Mouse (Mus musculus) myocyte (in vitro differentiated cells): ENCODE results near the gene Naxe. TPM values are rescaled to one million over a fixed set of nuclear protein-coding genes. Genes with fewer than 3 reads are reported as not detected.
A peak's percentile ranks its signal among the peaks of the same experiment; 100 is the strongest.

Experiments used
- H3K27me3 ChIP-seq: one replicate; pipeline ENCODE4 v1.6.1; 2011; ENCODE audit not compliant: control insufficient read depth, insufficient read depth, insufficient read length
- H3K36me3 ChIP-seq: one replicate; pipeline ENCODE4 v1.6.1; 2011; ENCODE audit not compliant: control insufficient read depth, insufficient read depth
- H3K4me2 ChIP-seq: one replicate; pipeline ENCODE4 v1.6.1; 2011; ENCODE audit warnings: low read depth, control low read depth
- H3K4me3 ChIP-seq: one replicate; pipeline ENCODE4 v1.5.1; 2011; ENCODE audit warnings: mild to moderate bottlenecking, control low read depth, moderate library complexity
- H3K79me2 ChIP-seq: one replicate; pipeline ENCODE4 v1.6.1; 2011; ENCODE audit not compliant: control insufficient read depth, insufficient read depth
- H3ac ChIP-seq: one replicate; pipeline ENCODE4 v1.6.1; 2011; ENCODE audit not compliant: control insufficient read depth, insufficient read length
- CEBPB ChIP-seq: IDR thresholded peaks from 2 replicates; pipeline ENCODE4 v1.6.1; 2011; ENCODE audit warnings: mild to moderate bottlenecking, moderate library complexity; ENCODE audit not compliant: poor library complexity, insufficient read depth, severe bottlenecking
- E2F4 ChIP-seq: IDR thresholded peaks from one replicate; pipeline ENCODE4 v1.6.1; 2011; ENCODE audit warnings: mild to moderate bottlenecking, control low read depth, moderate library complexity; ENCODE audit not compliant: insufficient read depth
- MAX ChIP-seq: IDR thresholded peaks from one replicate; pipeline ENCODE4 v1.6.1; 2011; ENCODE audit warnings: low read depth, mild to moderate bottlenecking, control low read depth
- MYOD1 ChIP-seq, 3 experiments: IDR thresholded peaks; one replicate each; pipeline ENCODE4 v1.6.1; 2011; ENCODE audit warnings: control low read depth in 2 of 3, low read depth in 2 of 3, mild to moderate bottlenecking in 2 of 3, moderate library complexity in 1 of 3; ENCODE audit not compliant: insufficient read length in 2 of 3, control insufficient read depth in 1 of 3
- MYOG ChIP-seq, 3 experiments: IDR thresholded peaks; one replicate each; pipeline ENCODE4 v1.6.1; 2011; ENCODE audit warnings: control low read depth in 2 of 3, low read depth in 2 of 3, mild to moderate bottlenecking in 2 of 3; ENCODE audit not compliant: insufficient read length in 2 of 3, control insufficient read depth in 1 of 3, insufficient read depth in 1 of 3
- POLR2A ChIP-seq: IDR thresholded peaks from one replicate; pipeline ENCODE4 v1.6.1; 2011; ENCODE audit warnings: low read depth, mild to moderate bottlenecking, control low read depth, moderate library complexity; ENCODE audit not compliant: insufficient read length
- POLR2AphosphoS2 ChIP-seq: IDR thresholded peaks from one replicate; pipeline ENCODE4 v1.6.1; 2011; ENCODE audit warnings: low read depth, control low read depth; ENCODE audit not compliant: insufficient read length
- REST ChIP-seq: IDR thresholded peaks from one replicate; pipeline ENCODE4 v1.6.1; 2011; ENCODE audit warnings: mild to moderate bottlenecking, control low read depth, moderate library complexity; ENCODE audit not compliant: insufficient read depth, insufficient read length
- SRF ChIP-seq: IDR thresholded peaks from one replicate; pipeline ENCODE4 v1.6.1; 2011; ENCODE audit warnings: low read depth; ENCODE audit not compliant: control insufficient read depth, insufficient read length
- TCF12 ChIP-seq: IDR thresholded peaks from one replicate; pipeline ENCODE4 v1.6.1; 2011; ENCODE audit warnings: mild to moderate bottlenecking, control low read depth; ENCODE audit not compliant: poor library complexity, insufficient read depth, severe bottlenecking
- TCF3 ChIP-seq: IDR thresholded peaks from one replicate; pipeline ENCODE4 v1.6.1; 2011; ENCODE audit warnings: low read depth, control low read depth; ENCODE audit not compliant: insufficient read length
- USF1 ChIP-seq: IDR thresholded peaks from one replicate; pipeline ENCODE4 v1.6.1; 2011; ENCODE audit warnings: low read depth, mild to moderate bottlenecking, control low read depth, moderate library complexity
- polyA plus RNA-seq: library from polyadenylated mRNA; unstranded; fragments of >200 nt; fragmentation: generic; extraction: Trizol; gene quantifications from one replicate; pipeline ENCODE4 v1.2.1, GENCODE M21; 2012; ENCODE audit warnings: missing spikeins

Gene Naxe
- polyA plus RNA-seq, 1 experiment: 141 TPM

DNA sequence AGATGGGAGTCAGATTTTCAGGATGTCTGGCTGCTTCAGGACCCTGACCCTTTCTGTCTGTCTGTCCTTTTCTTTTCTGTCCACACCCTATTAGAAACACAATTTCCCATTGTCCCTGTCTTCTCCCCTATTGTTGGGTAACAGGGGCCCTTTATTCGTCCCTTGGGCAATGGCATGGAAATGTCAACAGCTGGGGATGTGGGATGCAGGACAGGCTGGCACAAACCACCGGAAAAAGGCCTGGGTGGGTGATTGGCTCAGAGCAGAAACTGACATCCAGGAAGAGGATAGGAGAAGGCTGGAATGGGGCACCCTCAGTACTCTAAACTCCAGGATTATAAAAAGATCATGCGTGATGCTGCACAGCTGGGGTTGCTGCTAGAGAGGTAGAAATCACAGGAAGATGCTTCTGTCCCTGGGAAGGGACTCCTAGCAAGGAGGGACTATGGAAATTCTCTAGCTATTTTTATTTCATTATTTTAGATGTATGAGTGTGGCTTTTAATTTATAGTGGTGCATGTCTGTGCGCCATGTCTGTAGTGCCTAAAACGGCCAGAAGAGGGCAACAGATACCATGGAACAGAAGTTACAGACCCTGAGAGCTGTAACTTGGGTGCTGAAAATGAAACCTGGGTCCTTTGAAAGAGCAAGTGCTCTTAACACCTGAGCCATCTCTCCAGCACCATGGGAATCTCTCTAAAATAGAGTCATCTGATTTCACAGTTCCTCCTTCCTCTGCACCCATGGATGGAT is 30.7 kb downstream of the Naxe start, which contains the start of gene Hapln2:
Gene Hapln2, minus strand, starts transcription at position 150 of the 753 bp plus-strand sequence.
- no peak within 1 kb of the TSS for H3ac ChIP-seq
- H3K4me3 ChIP-seq: no peak within 1 kb of the TSS
- peaks cover 37% of the 10 kb centered on the region for H3K27me3 ChIP-seq
- TF ChIP-seq SRF: no peak
- H3K4me2 ChIP-seq: no peak within 1 kb of the TSS
- no peaks in the 10 kb centered on the region for H3K79me2 ChIP-seq
- no peaks in the 10 kb centered on the region for H3K36me3 ChIP-seq

DNA sequence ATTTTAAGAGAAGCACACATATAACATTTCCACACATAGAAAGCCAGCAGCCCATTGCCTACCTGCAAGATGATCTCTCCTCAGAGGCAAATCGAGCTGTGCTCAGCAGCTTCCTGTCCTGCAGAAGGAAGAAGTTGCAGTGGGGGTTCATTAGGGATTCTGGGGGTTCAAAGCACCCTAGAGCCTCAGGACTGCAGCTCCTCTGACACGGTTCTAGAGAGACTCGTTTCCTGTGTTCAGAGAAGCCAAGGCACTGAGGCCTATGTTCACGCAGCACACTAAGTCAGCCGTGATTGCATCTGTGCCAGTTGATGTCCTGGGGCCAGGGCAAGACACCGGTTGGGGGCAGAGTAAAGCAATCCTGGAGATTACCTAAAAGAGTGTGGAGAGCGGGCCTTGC is 31.5 kb downstream of the Naxe start:
- no peak for TF ChIP-seq POLR2AphosphoS2
- TF ChIP-seq USF1: no peak
- TF ChIP-seq POLR2A: no peak
- no peak for TF ChIP-seq MAX
- TF ChIP-seq SRF: no peak
- no peak for TF ChIP-seq TCF12
- H3K79me2 ChIP-seq: no peaks in the 10 kb centered on the region
- no peak overlapping the region for H3K4me2 ChIP-seq
- no peak overlapping the region for H3K4me3 ChIP-seq
- H3K27me3 ChIP-seq: peaks cover 45% of the 10 kb centered on the region
- no peaks in the 10 kb centered on the region for H3K36me3 ChIP-seq
- H3ac ChIP-seq: no peak overlapping the region

DNA sequence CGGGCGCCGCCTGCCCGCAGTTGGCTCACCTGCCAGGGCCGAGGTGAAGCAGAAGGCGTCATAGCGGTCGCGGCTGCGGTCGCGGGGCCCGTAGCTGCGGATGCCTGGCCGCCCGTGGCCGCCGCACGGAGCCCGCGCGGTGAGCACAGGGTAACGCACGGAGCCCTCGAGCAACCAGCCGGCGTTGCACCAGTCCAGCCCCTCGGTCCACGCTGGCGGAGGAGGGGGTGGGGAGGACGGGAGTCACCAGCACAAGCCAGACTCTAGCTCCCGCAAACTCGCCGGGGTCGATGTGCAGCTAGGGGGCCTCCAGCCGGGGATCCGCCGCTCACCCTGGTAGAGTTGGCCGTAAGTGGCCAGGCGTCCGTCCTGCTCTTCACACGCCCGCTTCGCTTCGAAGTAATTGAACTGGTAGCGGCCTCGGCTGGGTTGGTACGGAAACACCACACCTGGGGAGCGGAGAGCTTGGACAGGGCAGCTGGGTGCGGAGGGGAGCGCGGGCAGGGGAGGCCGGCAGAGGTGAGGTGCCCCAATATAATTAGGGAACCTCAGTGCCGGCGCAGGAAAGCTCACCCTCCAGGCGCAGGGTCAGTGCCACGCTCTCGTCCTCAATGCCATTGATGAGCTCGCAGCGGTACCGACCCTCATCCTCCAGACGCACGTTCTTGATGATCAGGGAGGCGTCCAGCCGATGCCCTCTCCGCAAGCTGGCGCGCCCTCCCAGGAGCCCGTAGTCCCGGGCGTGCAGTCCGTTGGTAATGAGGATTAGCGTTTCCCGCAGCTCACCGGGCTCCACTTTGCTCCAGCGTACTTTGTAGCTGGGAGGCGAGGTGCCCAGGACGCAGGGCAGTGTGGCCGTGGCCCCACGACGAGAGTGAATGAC is 34.9 kb downstream of the Naxe start:
- H3ac ChIP-seq: no peak overlapping the region
- peak overlapping the region; percentile 62 for H3K4me2 ChIP-seq
- H3K36me3 ChIP-seq: no peaks in the 10 kb centered on the region
- no peak overlapping the region for H3K4me3 ChIP-seq
- peaks cover 45% of the 10 kb centered on the region for H3K27me3 ChIP-seq
- no peak for TF ChIP-seq MYOG (IDR thresholded peaks at IDR 0.05; ENCODE audit: control insufficient read depth in 1 of 3, insufficient read depth in 1 of 3, insufficient read length in 2 of 3, low read depth in 2 of 3)
- TF ChIP-seq REST: no peak
- TF ChIP-seq POLR2A: no peak
- TF ChIP-seq USF1: no peak
- no peak for TF ChIP-seq TCF3
- TF ChIP-seq MAX: no peak
- no peak for TF ChIP-seq CEBPB
- TF ChIP-seq E2F4: no peak
- no peak for TF ChIP-seq POLR2AphosphoS2
- TF ChIP-seq TCF12: no peak
- TF ChIP-seq MYOD1 (IDR thresholded peaks at IDR 0.05; ENCODE audit: control insufficient read depth in 1 of 3, insufficient read length in 2 of 3, low read depth in 2 of 3): no peak
- no peak for TF ChIP-seq SRF
- H3K79me2 ChIP-seq: no peaks in the 10 kb centered on the region

DNA sequence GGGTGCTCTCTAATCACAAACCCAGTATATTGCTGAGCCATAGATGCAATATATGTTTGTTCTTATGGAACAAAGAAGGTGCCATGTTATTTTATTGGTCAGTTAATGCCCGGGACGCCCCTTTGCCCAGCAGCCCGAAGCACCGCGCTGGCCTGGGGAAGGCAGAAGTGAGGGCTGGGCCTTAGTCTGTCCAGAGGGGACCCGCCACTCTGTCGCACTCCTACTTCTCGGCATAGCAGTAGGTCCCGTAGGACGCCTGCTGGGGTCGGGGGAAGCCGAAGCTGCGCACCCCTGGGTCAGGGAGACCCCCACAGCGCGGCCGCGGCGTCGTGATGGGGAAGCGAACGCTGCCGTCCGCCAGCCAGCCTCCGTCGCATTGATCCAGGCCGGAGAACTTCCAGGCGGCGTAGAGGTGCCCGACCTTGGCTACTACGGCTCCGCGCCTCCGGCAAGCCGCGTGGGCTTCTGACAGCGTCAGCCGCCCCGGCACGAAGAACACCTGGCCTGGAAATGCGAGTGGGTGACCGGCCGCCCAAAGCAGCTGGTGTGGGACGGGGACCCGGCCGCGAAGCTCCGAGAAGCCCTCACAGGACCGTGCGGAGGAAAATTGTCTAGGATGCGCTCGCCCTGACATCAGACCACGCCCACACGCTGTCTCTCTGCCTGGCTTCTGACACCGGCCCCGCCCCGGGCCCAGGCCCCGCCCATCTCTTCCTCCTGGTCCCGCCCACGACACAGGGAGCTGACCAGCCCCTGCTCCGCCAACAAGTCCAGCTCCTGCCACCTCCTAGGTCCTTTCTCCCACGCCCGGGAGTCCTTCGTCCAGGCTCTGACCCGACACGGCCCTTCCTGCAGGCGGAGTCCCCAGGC is 35.7 kb downstream of the Naxe start:
- H3K79me2 ChIP-seq: no peaks in the 10 kb centered on the region
- peaks cover 45% of the 10 kb centered on the region for H3K27me3 ChIP-seq
- H3K4me3 ChIP-seq: no peak overlapping the region
- H3ac ChIP-seq: no peak overlapping the region
- H3K4me2 ChIP-seq: peak overlapping the region; percentile 62
- TF ChIP-seq MYOD1 (IDR thresholded peaks at IDR 0.05; ENCODE audit: control insufficient read depth in 1 of 3, insufficient read length in 2 of 3, low read depth in 2 of 3) (peak in 1 of 3 experiments; percentile 4), POLR2AphosphoS2 (no peak), REST (peak; percentile 64)
- no peaks in the 10 kb centered on the region for H3K36me3 ChIP-seq

DNA sequence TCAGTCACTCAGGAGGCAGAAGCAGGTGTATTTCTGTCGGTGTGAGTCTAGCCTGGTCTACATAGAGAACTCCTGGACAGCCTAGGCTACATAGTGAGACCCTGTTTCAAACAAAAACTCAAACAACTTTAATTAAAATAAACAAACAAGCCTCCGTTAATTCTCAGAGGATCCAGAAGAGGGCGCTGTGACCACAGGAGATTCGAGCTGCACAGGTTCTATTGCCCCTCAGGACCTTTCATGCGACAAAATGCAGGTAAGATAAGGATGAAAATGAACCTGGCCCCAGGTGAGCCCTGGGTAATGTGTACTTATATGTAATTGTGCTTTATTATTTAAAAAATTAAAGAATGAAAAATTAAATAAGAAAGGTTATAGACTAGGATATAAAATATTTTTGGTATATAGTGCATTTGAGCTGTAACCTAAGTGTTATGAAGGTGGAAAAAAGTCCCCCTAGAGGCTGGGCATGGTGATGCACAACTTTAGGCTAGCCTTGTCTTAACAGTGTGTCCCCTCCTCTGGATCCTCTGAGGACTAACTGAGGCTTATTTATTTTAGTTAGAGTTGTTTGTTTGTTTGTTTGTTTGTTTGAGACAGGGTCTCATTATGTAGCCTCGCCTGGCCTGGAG is 47.5 kb downstream of the Naxe start:
- Histone ChIP-seq H3K79me2 (no peaks in the 10 kb centered on the region), H3ac (no peak overlapping the region), H3K27me3 (peaks cover 12% of the 10 kb centered on the region), H3K36me3 (no peaks in the 10 kb centered on the region), H3K4me3 (no peak overlapping the region), H3K4me2 (no peak overlapping the region)
- TF ChIP-seq POLR2A: no peak
- no peak for TF ChIP-seq E2F4
- no peak for TF ChIP-seq MAX
- TF ChIP-seq REST: no peak
- TF ChIP-seq MYOG (IDR thresholded peaks at IDR 0.05; ENCODE audit: control insufficient read depth in 1 of 3, insufficient read depth in 1 of 3, insufficient read length in 2 of 3, low read depth in 2 of 3): no peak

Other genes starting within 250 kb of the Naxe start
- 0.65 TPM for gene Pear1, start 234.2 kb downstream of the Naxe start, polyA plus RNA-seq
- gene Sh2d2a, start 211.7 kb downstream of the Naxe start, polyA plus RNA-seq: not detected
- gene Prcc, start 172.9 kb downstream of the Naxe start, polyA plus RNA-seq: 46.3 TPM
- gene Hdgf, start 152.2 kb downstream of the Naxe start, polyA plus RNA-seq: 200 TPM
- gene Mrpl24, start 139.0 kb downstream of the Naxe start, polyA plus RNA-seq: 114 TPM
- gene Isg20l2, start 128.2 kb downstream of the Naxe start, polyA plus RNA-seq: 19.4 TPM
- 7.0 TPM for gene Rrnad1, start 127.8 kb downstream of the Naxe start, polyA plus RNA-seq
- 67.6 TPM for gene Crabp2, start 109.8 kb downstream of the Naxe start, polyA plus RNA-seq
- 268 TPM for gene Nes, start 87.4 kb downstream of the Naxe start, polyA plus RNA-seq
- 0.06 TPM for gene Bcan, start 58.3 kb downstream of the Naxe start, polyA plus RNA-seq
- gene Hapln2, start 30.9 kb downstream of the Naxe start, polyA plus RNA-seq: not detected
- gene Gpatch4, start 15.4 kb downstream of the Naxe start, polyA plus RNA-seq: 11.7 TPM
- gene Ttc24, start 19.8 kb upstream of the Naxe start, polyA plus RNA-seq: not detected
- 13.6 TPM for gene Iqgap3, start 23.5 kb upstream of the Naxe start, polyA plus RNA-seq
- 121 TPM for gene Mef2d, start 83.9 kb upstream of the Naxe start, polyA plus RNA-seq
- gene Rhbg, start 196.2 kb upstream of the Naxe start, polyA plus RNA-seq: not detected
- 0.06 TPM for gene Gm38392, start 228.7 kb upstream of the Naxe start, polyA plus RNA-seq
- gene Tsacc, start 238.5 kb upstream of the Naxe start, polyA plus RNA-seq: 2.7 TPM
- gene Cct3, start 238.6 kb upstream of the Naxe start, polyA plus RNA-seq: 409 TPM